Mouse (Mus musculus) common myeloid progenitor, adult 5-6 weeks (primary cell): Measurements from ENCODE around the gene Tubal3. TPM values are rescaled to one million over a fixed set of nuclear protein-coding genes. Genes with fewer than 3 reads are reported as not detected.

Experiments used
- ATAC-seq: replicated peaks from 2 replicates; pipeline ENCODE4 v1.8.0; 2016; ENCODE audit warnings: low read depth, mild to moderate bottlenecking, moderate TSS enrichment, inconsistent platforms; ENCODE audit not compliant: poor library complexity, severe bottlenecking
- total RNA-seq: library from RNA; stranded (forward); fragments of 200-1000, 187-1606 nt; gene quantifications from 2 replicates; pipeline ENCODE4 v1.2.3, GENCODE M21; 2017

Gene Tubal3
- total RNA-seq, 1 experiment from 2014 or later, result not detected

GRCm38 (mm10) chr13:3910356-3910755 is 7.7 kb upstream of the Tubal3 start:
- no peak for ATAC-seq

GRCm38 (mm10) chr13:3913504-3913903 is 4.6 kb upstream of the Tubal3 start:
- no peak for ATAC-seq

DNA sequence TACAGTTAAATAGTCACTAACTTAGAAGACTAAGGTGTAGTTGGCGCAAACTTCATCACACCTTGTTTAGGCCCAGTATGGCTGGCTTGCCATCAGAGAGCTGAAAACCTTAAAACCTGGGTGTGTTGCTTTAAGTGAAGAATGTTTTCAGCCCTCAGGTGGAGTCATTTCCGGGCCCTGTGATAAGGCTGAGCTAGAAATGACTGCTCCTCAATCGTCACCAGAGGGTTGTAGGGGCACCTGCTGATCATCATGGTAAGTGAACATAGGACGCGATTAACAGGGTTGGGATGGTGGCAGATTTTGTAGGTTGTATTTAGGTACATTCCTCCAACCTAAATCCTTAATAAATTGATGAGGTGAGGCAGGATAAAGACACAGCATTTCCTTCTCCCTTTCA is 6.4 kb downstream of the Tubal3 start:
- ATAC-seq, result no peak

- no peak for ATAC-seq
Measured at GRCm38 (mm10) chr13:3925632-3926031, 7.6 kb downstream of the Tubal3 start.

GRCm38 (mm10) chr13:3926046-3926445 is 8.0 kb downstream of the Tubal3 start:
- ATAC-seq, result no peak

DNA sequence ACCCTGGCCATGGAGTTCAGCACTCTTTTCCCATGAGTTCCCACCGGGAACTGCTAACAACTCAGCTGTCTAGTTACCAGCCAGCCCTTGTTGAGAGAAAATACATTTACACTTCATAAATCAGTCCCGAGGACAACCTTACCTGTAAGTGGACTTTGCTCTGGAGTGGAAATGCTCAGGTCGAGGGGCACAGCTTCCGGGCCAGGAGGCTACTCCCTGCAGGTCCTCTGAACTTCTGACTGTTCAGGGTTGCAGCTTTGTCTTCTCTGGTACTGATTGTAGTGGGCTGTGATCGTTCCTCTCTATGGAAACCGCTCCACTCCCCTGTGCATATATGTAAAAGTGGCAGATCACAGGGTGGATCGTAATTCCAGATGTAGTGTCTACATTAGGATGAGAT is 26.6 kb downstream of the Tubal3 start:
- ATAC-seq, result no peak

- no peak for ATAC-seq
Measured at GRCm38 (mm10) chr13:3945249-3945648, 27.2 kb downstream of the Tubal3 start, which contains the start of gene Ucn3. Gene Ucn3, minus strand, starts transcription at chr13:3945349.

DNA sequence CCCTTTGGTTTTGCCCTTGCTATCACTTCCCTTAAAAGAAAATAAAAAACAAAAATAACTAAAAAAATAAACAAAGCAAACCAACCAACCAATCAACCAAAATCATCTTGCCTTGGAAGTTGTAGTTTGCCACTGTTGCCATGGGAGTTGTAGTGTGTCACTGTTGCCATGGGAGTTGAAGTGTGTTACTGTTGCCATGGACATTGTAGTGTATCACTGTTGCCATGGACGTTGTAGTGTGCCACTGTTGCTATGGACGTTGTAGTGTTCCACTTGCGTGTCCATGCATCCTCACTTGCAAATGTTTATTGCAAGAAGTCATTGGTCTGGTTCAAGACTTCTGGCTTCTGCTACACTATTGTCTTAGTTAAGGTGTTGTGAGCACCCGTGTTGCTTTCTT is 29.2 kb downstream of the Tubal3 start:
- no peak for ATAC-seq

- no peak for ATAC-seq
Measured at GRCm38 (mm10) chr13:3949477-3949876, 31.4 kb downstream of the Tubal3 start.

DNA sequence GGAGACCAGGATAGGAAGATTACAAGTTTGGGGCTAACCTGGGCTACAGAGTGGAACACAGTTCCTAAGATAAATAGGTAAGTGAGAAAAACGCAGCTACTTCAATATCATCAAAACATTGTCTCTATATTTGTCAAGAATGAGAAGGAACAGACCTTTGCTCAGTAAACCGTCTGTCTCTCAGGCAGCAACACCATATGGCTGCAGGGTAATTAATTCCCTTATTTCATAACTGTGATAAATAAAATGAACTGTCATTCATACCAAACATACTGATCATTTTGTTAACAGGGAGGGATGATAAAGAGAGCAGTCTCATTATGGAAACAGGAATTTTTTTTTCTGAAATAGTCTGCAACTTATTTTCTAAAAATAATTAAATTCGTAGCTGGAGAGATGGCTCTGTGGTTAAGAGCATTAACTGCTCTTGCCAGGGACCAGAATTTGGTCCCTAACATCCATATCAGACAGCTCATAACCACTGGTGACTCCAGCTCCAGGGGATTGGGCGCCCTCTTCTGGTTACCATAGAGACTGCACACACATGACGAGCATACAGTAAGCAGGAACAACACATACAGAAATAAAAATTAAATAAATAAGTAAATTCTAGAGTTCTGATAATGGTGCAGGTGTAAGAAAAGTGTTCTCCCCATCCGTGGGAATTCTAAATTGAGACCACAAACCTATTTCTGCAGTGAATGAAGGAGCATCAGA is 33.3 kb downstream of the Tubal3 start:
- no peak for ATAC-seq

GRCm38 (mm10) chr13:3968849-3969248 is 50.8 kb downstream of the Tubal3 start:
- ATAC-seq, result peak; percentile 80

Other genes with a start within 250 kb of the Tubal3 start
- gene Calml3, start 114.0 kb upstream of the Tubal3 start, total RNA-seq, result not detected in 2 replicates
- gene Calm4, start 80.5 kb upstream of the Tubal3 start, total RNA-seq, result 0.23 TPM in 1 of 2 replicates, not detected in the other
- gene Calm5, start 64.1 kb upstream of the Tubal3 start, total RNA-seq, result not detected in 2 replicates
- 146 and 155 TPM in 2 replicates for gene Net1, start 54 bp upstream of the Tubal3 start, total RNA-seq
- not detected in 2 replicates for gene Ucn3, start 27.1 kb downstream of the Tubal3 start, total RNA-seq
- not detected in 2 replicates for gene Akr1c14, start 130.7 kb downstream of the Tubal3 start, total RNA-seq
- gene Akr1c18, start 232.4 kb downstream of the Tubal3 start, total RNA-seq, result not detected in 2 replicates